Mouse (Mus musculus) MEL (cell line): ENCODE data around the gene Zfp536. TPM values are rescaled to one million over a fixed set of nuclear protein-coding genes. Genes with fewer than 3 reads are reported as not detected.

ENCODE experiments used
- DNase-seq: peaks from one replicate; pipeline ENCODE4 v3.0.0; 2011; ENCODE audit warnings: low read depth, low spot score
- H3K27ac ChIP-seq: 2 replicates; pipeline ENCODE4 v1.5.1; 2012; ENCODE audit warnings: low read depth, mild to moderate bottlenecking, control low read depth, low read length, moderate library complexity; ENCODE audit not compliant: control insufficient read depth
- H3K27me3 ChIP-seq, 2 experiments: fragments of 150-350 bp in 1 of 2; sonication (generic) in 1 of 2; 2 replicates each; pipeline ENCODE4 v1.6.1; 2012; ENCODE audit warnings: low read length in 2 of 2, mild to moderate bottlenecking in 2 of 2, improper control_type of control experiment in 1 of 2, moderate library complexity in 1 of 2; ENCODE audit not compliant: insufficient read depth in 2 of 2, control insufficient read depth in 1 of 2
- H3K36me3 ChIP-seq, 2 experiments: 2 replicates each; pipeline ENCODE4 v1.6.1; 2012 to 2014; ENCODE audit warnings: low read length in 2 of 2, improper control_type of control experiment in 1 of 2, inconsistent platforms in 1 of 2, mild to moderate bottlenecking in 1 of 2; ENCODE audit not compliant: insufficient read depth in 2 of 2, control insufficient read depth in 1 of 2
- H3K4me1 ChIP-seq, 2 experiments: fragments of 150-350 bp in 1 of 2; sonication (generic) in 1 of 2; 2 replicates each; pipeline ENCODE4 v1.6.1; 2012; ENCODE audit warnings: low read length in 2 of 2, improper control_type of control experiment in 1 of 2, mild to moderate bottlenecking in 1 of 2; ENCODE audit not compliant: insufficient read depth in 2 of 2, control insufficient read depth in 1 of 2
- H3K4me3 ChIP-seq, 2 experiments: fragments of 150-350 bp in 1 of 2; sonication (generic) in 1 of 2; 2 replicates each; pipeline ENCODE4 v1.5.1; 2012; ENCODE audit warnings: low read depth in 2 of 2, low read length in 2 of 2, mild to moderate bottlenecking in 2 of 2, moderate library complexity in 2 of 2, control low read depth in 1 of 2, improper control_type of control experiment in 1 of 2; ENCODE audit not compliant: control insufficient read depth in 1 of 2, insufficient read depth in 1 of 2
- H3K79me2 ChIP-seq: 2 replicates; pipeline ENCODE4 v1.6.1; 2012; ENCODE audit warnings: mild to moderate bottlenecking, low read length, moderate library complexity; ENCODE audit not compliant: control insufficient read depth, poor library complexity, insufficient read depth
- H3K9ac ChIP-seq: 2 replicates; pipeline ENCODE4 v1.6.1; 2012; ENCODE audit warnings: low read depth, mild to moderate bottlenecking, control low read depth, low read length, moderate library complexity; ENCODE audit not compliant: control insufficient read depth, poor library complexity, severe bottlenecking
- H3K9me3 ChIP-seq: fragments of 150-350 bp; sonication (generic); replicated peaks from 2 replicates; pipeline ENCODE4 v1.6.1; 2012; ENCODE audit warnings: mild to moderate bottlenecking, low read length, improper control_type of control experiment, moderate library complexity; ENCODE audit not compliant: insufficient read depth
- BHLHE40 ChIP-seq: IDR thresholded peaks from 2 replicates; pipeline ENCODE4 v1.6.1; 2012; ENCODE audit warnings: low read depth, mild to moderate bottlenecking, inconsistent platforms, low read length, improper control_type of control experiment, borderline replicate concordance
- CHD1 ChIP-seq: IDR thresholded peaks from 2 replicates; pipeline ENCODE4 v1.6.1; 2012; ENCODE audit warnings: low read depth, mild to moderate bottlenecking, inconsistent platforms, low read length, improper control_type of control experiment
- ELF1 ChIP-seq: IDR thresholded peaks from 2 replicates; pipeline ENCODE4 v1.6.1; 2014; ENCODE audit warnings: low read depth, mild to moderate bottlenecking, inconsistent platforms, low read length, improper control_type of control experiment, moderate library complexity
- EP300 ChIP-seq, 2 experiments: IDR thresholded peaks; 2 replicates each; pipeline ENCODE4 v1.6.1; 2011; ENCODE audit warnings: improper control_type of control experiment in 2 of 2, low read length in 2 of 2, low read depth in 1 of 2, mild to moderate bottlenecking in 1 of 2
- GABPA ChIP-seq: IDR thresholded peaks from 2 replicates; pipeline ENCODE4 v1.6.1; 2012; ENCODE audit warnings: low read depth, mild to moderate bottlenecking, inconsistent platforms, low read length, improper control_type of control experiment, moderate library complexity
- HCFC1 ChIP-seq: IDR thresholded peaks from 2 replicates; pipeline ENCODE4 v1.6.1; 2012; ENCODE audit warnings: low read depth, mild to moderate bottlenecking, inconsistent platforms, low read length, improper control_type of control experiment, moderate library complexity
- MAFK ChIP-seq: IDR thresholded peaks from 2 replicates; pipeline ENCODE4 v1.6.1; 2011; ENCODE audit warnings: low read depth, mild to moderate bottlenecking, low read length, improper control_type of control experiment, borderline replicate concordance
- MEF2A ChIP-seq: IDR thresholded peaks from 2 replicates; pipeline ENCODE4 v1.6.1; 2014; ENCODE audit warnings: low read depth, mild to moderate bottlenecking, inconsistent platforms, low read length, improper control_type of control experiment; ENCODE audit not compliant: poor library complexity, insufficient replicate concordance, severe bottlenecking; ENCODE audit errors: extremely low read depth
- MYB ChIP-seq: IDR thresholded peaks from 2 replicates; pipeline ENCODE4 v1.6.1; 2011; ENCODE audit warnings: mild to moderate bottlenecking, low read depth, low read length, improper control_type of control experiment
- POLR2AphosphoS2 ChIP-seq: IDR thresholded peaks from 2 replicates; pipeline ENCODE4 v1.6.1; 2011; ENCODE audit warnings: low read length, improper control_type of control experiment
- POLR2AphosphoS5 ChIP-seq: IDR thresholded peaks from 2 replicates; pipeline ENCODE4 v1.6.1; 2012; ENCODE audit warnings: low read depth, borderline replicate concordance, mild to moderate bottlenecking, inconsistent platforms, low read length, moderate library complexity, mixed read lengths
- RAD21 ChIP-seq: IDR thresholded peaks from 2 replicates; pipeline ENCODE4 v1.6.1; 2011; ENCODE audit warnings: mild to moderate bottlenecking, low read depth, low read length, improper control_type of control experiment
- TAL1 ChIP-seq: IDR thresholded peaks from 2 replicates; pipeline ENCODE4 v1.6.1; 2012; ENCODE audit warnings: mild to moderate bottlenecking, inconsistent platforms, low read length, moderate library complexity, mixed read lengths
- UBTF ChIP-seq: IDR thresholded peaks from 2 replicates; pipeline ENCODE4 v1.6.1; 2012; ENCODE audit warnings: low read depth, mild to moderate bottlenecking, inconsistent platforms, low read length, improper control_type of control experiment, moderate library complexity, borderline replicate concordance; ENCODE audit not compliant: insufficient read depth
- USF1 ChIP-seq: IDR thresholded peaks from 2 replicates; pipeline ENCODE4 v1.6.1; 2014; ENCODE audit warnings: low read depth, mild to moderate bottlenecking, inconsistent platforms, low read length, improper control_type of control experiment, moderate library complexity
- USF2 ChIP-seq, 2 experiments: IDR thresholded peaks; 2 replicates each; pipeline ENCODE4 v1.6.1; 2011 to 2012; ENCODE audit warnings: improper control_type of control experiment in 2 of 2, low read length in 2 of 2, borderline replicate concordance in 1 of 2, inconsistent platforms in 1 of 2, low read depth in 1 of 2, mild to moderate bottlenecking in 1 of 2; ENCODE audit not compliant: insufficient read depth in 1 of 2
- ZKSCAN1 ChIP-seq: IDR thresholded peaks from 2 replicates; pipeline ENCODE4 v1.6.1; 2012; ENCODE audit warnings: low read depth, mild to moderate bottlenecking, inconsistent platforms, low read length, improper control_type of control experiment, moderate library complexity
- polyA plus RNA-seq, 2 experiments: library from polyadenylated mRNA; stranded (reverse) in 1 of 2; unstranded in 1 of 2; fragments of >175 nt in 1 of 2; fragments of >200 nt in 1 of 2; gene quantifications; 2 replicates each; pipeline versions ENCODE4 v1.2.1 to v1.2.4; 2012; ENCODE audit warnings: low replicate concordance in 2 of 2, low read depth in 1 of 2; ENCODE audit not compliant: insufficient read length in 2 of 2, insufficient read depth in 1 of 2, missing spikeins in 1 of 2
- total RNA-seq: library from RNA; depleted of rRNA; stranded (reverse); fragments of 300-350 nt; gene quantifications from 2 replicates; pipeline ENCODE4 v1.2.3, GENCODE M21; 2012

The Zfp536 gene
- total and polyA plus RNA-seq, 3 experiments: not detected

- Histone ChIP-seq H3K27ac (no peak overlapping the region), H3K4me1 (no peaks in the 10 kb centered on the region), H3K4me3 (no peak overlapping the region), H3K27me3 (no peaks in the 10 kb centered on the region), H3K9me3 (no peaks in the 10 kb centered on the region), H3K79me2 (no peaks in the 10 kb centered on the region), H3K9ac (no peak overlapping the region), H3K36me3 (no peaks in the 10 kb centered on the region)
- no peak for TF ChIP-seq CHD1
- TF ChIP-seq MAFK: no peak
- no peak for TF ChIP-seq GABPA
- TF ChIP-seq BHLHE40: no peak
- TF ChIP-seq POLR2AphosphoS5: no peak
- TF ChIP-seq POLR2AphosphoS2: no peak
- TF ChIP-seq HCFC1: no peak
- no peak for TF ChIP-seq UBTF
- TF ChIP-seq MYB: no peak
- TF ChIP-seq ELF1: no peak
- no peak for TF ChIP-seq ZKSCAN1
- TF ChIP-seq USF2 (IDR thresholded peaks at IDR 0.05; ENCODE audit: borderline replicate concordance in 1 of 2, insufficient read depth in 1 of 2, low read depth in 1 of 2, low read length in 2 of 2): no peak
- DNase-seq: no peak
These were observed 299.2 kb downstream of the Zfp536 start for GRCm38 (mm10) chr7:37474284-37474683.

GRCm38 (mm10) chr7:37473311-37474084 lies 299.9 kb downstream of the Zfp536 start:
- no peak overlapping the region for H3K27ac ChIP-seq
- no peak for TF ChIP-seq MEF2A
- no peak for TF ChIP-seq ZKSCAN1
- no peak for TF ChIP-seq BHLHE40
- no peak for TF ChIP-seq USF2 (IDR thresholded peaks at IDR 0.05; ENCODE audit: borderline replicate concordance in 1 of 2, insufficient read depth in 1 of 2, low read depth in 1 of 2, low read length in 2 of 2)
- TF ChIP-seq MYB: no peak
- no peak for TF ChIP-seq USF1
- no peak for TF ChIP-seq EP300 (IDR thresholded peaks at IDR 0.05; ENCODE audit: low read depth in 1 of 2, low read length in 2 of 2)
- TF ChIP-seq RAD21: no peak
- no peak for TF ChIP-seq TAL1
- H3K27me3 ChIP-seq: no peaks in the 10 kb centered on the region
- H3K36me3 ChIP-seq: no peaks in the 10 kb centered on the region
- no peaks in the 10 kb centered on the region for H3K9me3 ChIP-seq
- no peaks in the 10 kb centered on the region for H3K4me1 ChIP-seq
- no peak overlapping the region for H3K4me3 ChIP-seq
- no peak for DNase-seq
- no peaks in the 10 kb centered on the region for H3K79me2 ChIP-seq
- no peak overlapping the region for H3K9ac ChIP-seq
